Mouse (Mus musculus): ENCODE measurements around the gene Fam3b. TPM values are rescaled to one million over a fixed set of nuclear protein-coding genes. Genes with fewer than 3 reads are reported as not detected.

Fam3b gene
- polyA plus RNA-seq, 1 experiment from 2014 or later: not detected

DNA sequence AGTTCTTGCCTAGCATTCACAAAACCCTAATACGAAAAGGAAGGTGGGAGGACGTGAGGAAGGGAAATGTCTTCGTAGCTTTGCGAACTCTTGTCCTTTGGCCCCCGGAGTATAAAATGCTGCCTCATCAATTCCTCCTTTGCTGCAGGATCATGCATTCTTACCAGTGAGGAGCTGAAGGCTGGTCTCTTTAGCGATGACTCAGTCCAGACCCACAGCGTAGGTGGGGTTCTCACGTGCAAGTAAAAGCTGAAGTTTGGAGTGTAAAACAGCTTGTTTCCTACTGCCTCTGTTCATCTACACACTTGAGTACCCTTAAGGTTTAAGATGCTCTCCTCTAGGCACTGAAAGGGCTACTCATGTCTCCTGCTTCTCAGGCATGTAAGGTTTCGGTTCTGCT, 72.6 kb downstream of the Fam3b start:
- H3K27ac ChIP-seq (ENCODE audit: low read depth, low read length): no peak overlapping the region
- ATAC-seq: no peak
- 91% methylated on average over 9 of the region's 9 CpGs for WGBS
- H3K4me3 ChIP-seq (ENCODE audit: low read length): no peak overlapping the region
- no peaks in the 10 kb centered on the region for H3K36me3 ChIP-seq (ENCODE audit: control insufficient read depth, insufficient read depth, low read length)
- no peak overlapping the region for H3K9ac ChIP-seq (ENCODE audit: low read depth, low read length)
- H3K4me2 ChIP-seq (ENCODE audit: low read length): no peak overlapping the region
- H3K27me3 ChIP-seq (replicated peaks; ENCODE audit: control insufficient read depth, insufficient read depth, low read length): no peaks in the 10 kb centered on the region
- H3K4me1 ChIP-seq (ENCODE audit: control insufficient read depth, insufficient read depth, low read depth, low read length): no peaks in the 10 kb centered on the region
- no peaks in the 10 kb centered on the region for H3K9me3 ChIP-seq (ENCODE audit: control insufficient read depth, low read length)

DNA sequence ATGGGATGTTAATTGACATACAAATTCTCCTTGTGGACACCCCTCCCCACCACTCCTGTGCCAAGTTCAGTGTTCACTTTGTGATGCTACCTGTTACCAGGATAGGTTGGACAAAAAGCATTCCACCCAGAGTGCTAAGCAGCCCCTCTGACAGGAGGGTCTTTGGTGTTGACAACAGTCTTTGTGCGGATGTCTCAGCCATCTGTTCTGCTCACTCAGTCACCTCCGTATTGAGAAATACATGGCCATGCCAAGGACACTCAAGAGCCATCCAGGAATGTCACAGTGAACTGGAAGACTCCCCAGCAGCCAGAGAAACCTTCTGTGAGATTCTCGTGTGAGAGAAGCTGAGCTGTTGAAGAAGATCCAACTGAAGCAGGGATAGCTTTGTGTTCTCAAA, 76.4 kb downstream of the Fam3b start:
- ATAC-seq: no peak
- Histone ChIP-seq H3K4me1 (ENCODE audit: control insufficient read depth, insufficient read depth, low read depth, low read length) (no peaks in the 10 kb centered on the region), H3K4me2 (ENCODE audit: low read length) (no peak overlapping the region), H3K27me3 (replicated peaks; ENCODE audit: control insufficient read depth, insufficient read depth, low read length) (no peaks in the 10 kb centered on the region), H3K9me3 (ENCODE audit: control insufficient read depth, low read length) (no peaks in the 10 kb centered on the region), H3K4me3 (ENCODE audit: low read length) (no peak overlapping the region), H3K36me3 (ENCODE audit: control insufficient read depth, insufficient read depth, low read length) (no peaks in the 10 kb centered on the region), H3K27ac (ENCODE audit: low read depth, low read length) (no peak overlapping the region), H3K9ac (ENCODE audit: low read depth, low read length) (no peak overlapping the region)
- 59% methylated on average over 3 of the region's 3 CpGs for WGBS

DNA sequence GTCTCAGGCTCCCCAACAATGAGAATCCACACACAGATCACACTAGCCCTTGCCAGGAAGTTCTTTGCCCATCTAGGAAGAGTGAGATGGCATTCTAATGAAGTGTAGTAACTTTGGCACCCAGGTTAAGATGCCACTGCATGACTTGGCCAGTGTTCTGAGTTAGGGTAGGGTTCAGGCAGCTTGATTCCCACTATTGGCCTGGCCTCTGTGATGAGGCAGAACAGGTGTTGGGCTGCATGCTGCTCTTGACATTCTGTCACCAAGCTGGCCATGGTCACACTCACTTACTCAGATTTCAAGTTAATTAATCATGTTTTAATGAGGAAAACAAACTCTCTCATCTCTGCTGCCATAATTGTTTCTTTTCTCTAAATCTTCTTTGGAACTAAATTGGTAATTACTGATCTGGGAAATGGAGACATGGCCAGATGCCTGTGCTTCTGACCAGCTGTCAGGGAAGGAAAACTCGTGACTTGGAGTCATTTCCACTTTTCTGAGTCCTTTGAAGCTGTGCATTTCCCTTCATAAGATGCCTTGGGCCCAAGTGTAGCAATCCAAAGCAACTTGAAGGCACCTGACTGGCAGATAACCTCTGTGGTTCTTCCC, 77.1 kb downstream of the Fam3b start:
- ATAC-seq: peak; percentile 70; the same call in 1 of the 2 replicates
- H3K9ac ChIP-seq (ENCODE audit: low read depth, low read length): no peak overlapping the region
- no peaks in the 10 kb centered on the region for H3K4me1 ChIP-seq (ENCODE audit: control insufficient read depth, insufficient read depth, low read depth, low read length)
- no peaks in the 10 kb centered on the region for H3K36me3 ChIP-seq (ENCODE audit: control insufficient read depth, insufficient read depth, low read length)
- no peak overlapping the region for H3K27ac ChIP-seq (ENCODE audit: low read depth, low read length)
- no peak overlapping the region for H3K4me3 ChIP-seq (ENCODE audit: low read length)
- H3K9me3 ChIP-seq (ENCODE audit: control insufficient read depth, low read length): no peaks in the 10 kb centered on the region
- WGBS: 38% methylated on average over 1 of the region's 1 CpGs
- no peak overlapping the region for H3K4me2 ChIP-seq (ENCODE audit: low read length)
- no peaks in the 10 kb centered on the region for H3K27me3 ChIP-seq (replicated peaks; ENCODE audit: control insufficient read depth, insufficient read depth, low read length)

DNA sequence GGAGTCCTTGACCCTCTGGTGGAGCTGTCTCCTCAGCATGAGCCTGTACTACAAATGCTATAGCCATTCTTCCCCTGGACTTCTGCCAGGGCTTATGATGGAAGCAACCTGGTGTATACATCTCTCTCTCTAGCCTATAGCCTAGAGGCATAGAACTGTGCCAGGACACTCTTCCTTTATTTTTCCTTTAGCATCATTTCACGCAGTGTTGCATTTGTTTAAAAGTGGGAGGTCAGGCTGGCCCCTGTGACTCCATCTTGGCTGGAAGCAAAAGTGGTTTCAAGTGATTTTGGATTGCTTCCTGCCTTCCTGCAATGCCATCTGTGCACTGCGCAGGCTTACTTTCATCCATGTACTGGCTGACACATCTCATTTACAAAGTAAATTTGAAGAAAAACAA, 80.4 kb downstream of the Fam3b start:
- ATAC-seq: no peak
- H3K4me3 ChIP-seq (ENCODE audit: low read length): no peak overlapping the region
- H3K27ac ChIP-seq (ENCODE audit: low read depth, low read length): no peak overlapping the region
- no peaks in the 10 kb centered on the region for H3K4me1 ChIP-seq (ENCODE audit: control insufficient read depth, insufficient read depth, low read depth, low read length)
- no peak overlapping the region for H3K9ac ChIP-seq (ENCODE audit: low read depth, low read length)
- no peak overlapping the region for H3K4me2 ChIP-seq (ENCODE audit: low read length)
- no peaks in the 10 kb centered on the region for H3K36me3 ChIP-seq (ENCODE audit: control insufficient read depth, insufficient read depth, low read length)
- WGBS: 66% methylated on average over 2 of the region's 2 CpGs
- no peaks in the 10 kb centered on the region for H3K9me3 ChIP-seq (ENCODE audit: control insufficient read depth, low read length)
- no peaks in the 10 kb centered on the region for H3K27me3 ChIP-seq (replicated peaks; ENCODE audit: control insufficient read depth, insufficient read depth, low read length)

DNA sequence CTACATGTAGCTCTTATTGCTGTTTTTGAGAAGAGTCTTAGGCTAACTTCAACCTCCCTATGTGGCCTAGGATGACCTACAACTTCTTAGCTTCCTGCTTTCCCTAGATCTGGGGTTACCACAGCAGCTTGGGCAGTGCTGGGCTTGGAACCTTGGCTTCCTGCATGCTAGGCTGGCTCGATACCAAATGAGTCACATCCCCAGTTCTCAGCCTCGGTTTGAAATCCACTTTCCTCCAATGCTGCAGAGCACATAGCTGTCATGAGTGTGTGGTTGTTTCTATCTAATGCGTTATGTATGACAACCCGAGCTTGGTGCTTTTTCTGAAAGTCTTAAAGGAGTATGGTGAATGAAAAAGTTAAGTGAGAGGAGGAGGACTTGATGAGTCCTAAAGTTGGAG, 83.3 kb downstream of the Fam3b start:
- ATAC-seq: no peak
- H3K9ac ChIP-seq (ENCODE audit: low read depth, low read length): no peak overlapping the region
- H3K4me2 ChIP-seq (ENCODE audit: low read length): no peak overlapping the region
- no peaks in the 10 kb centered on the region for H3K36me3 ChIP-seq (ENCODE audit: control insufficient read depth, insufficient read depth, low read length)
- no peak overlapping the region for H3K4me3 ChIP-seq (ENCODE audit: low read length)
- H3K9me3 ChIP-seq (ENCODE audit: control insufficient read depth, low read length): no peaks in the 10 kb centered on the region
- H3K27me3 ChIP-seq (replicated peaks; ENCODE audit: control insufficient read depth, insufficient read depth, low read length): no peaks in the 10 kb centered on the region
- no peaks in the 10 kb centered on the region for H3K4me1 ChIP-seq (ENCODE audit: control insufficient read depth, insufficient read depth, low read depth, low read length)
- H3K27ac ChIP-seq (ENCODE audit: low read depth, low read length): no peak overlapping the region
- 78% methylated on average over 4 of the region's 4 CpGs for WGBS

DNA sequence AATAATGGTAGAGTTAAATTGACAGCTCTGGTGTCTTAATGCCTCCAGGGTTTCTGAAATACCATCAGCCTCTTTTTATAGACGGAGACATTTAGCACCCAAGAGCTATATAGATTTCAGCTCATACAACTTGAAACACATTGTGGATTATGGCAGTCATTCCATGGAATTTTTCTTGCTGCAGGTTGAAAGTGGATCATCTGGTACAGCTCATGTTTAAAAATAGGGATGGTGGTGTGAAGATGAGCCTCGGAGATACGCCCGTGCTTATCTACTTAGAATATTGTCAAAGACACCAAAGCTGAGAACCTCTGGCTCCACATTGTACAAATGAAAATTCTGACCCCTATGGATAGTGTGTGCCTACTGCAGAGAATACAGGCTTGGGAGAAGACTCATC, 84.5 kb downstream of the Fam3b start:
- Histone ChIP-seq H3K9me3 (ENCODE audit: control insufficient read depth, low read length) (no peaks in the 10 kb centered on the region), H3K4me1 (ENCODE audit: control insufficient read depth, insufficient read depth, low read depth, low read length) (no peaks in the 10 kb centered on the region), H3K4me2 (ENCODE audit: low read length) (no peak overlapping the region), H3K27ac (ENCODE audit: low read depth, low read length) (no peak overlapping the region), H3K27me3 (replicated peaks; ENCODE audit: control insufficient read depth, insufficient read depth, low read length) (no peaks in the 10 kb centered on the region), H3K36me3 (ENCODE audit: control insufficient read depth, insufficient read depth, low read length) (no peaks in the 10 kb centered on the region), H3K4me3 (ENCODE audit: low read length) (no peak overlapping the region), H3K9ac (ENCODE audit: low read depth, low read length) (no peak overlapping the region)
- WGBS: 94% methylated on average over 4 of the region's 4 CpGs
- ATAC-seq: no peak

DNA sequence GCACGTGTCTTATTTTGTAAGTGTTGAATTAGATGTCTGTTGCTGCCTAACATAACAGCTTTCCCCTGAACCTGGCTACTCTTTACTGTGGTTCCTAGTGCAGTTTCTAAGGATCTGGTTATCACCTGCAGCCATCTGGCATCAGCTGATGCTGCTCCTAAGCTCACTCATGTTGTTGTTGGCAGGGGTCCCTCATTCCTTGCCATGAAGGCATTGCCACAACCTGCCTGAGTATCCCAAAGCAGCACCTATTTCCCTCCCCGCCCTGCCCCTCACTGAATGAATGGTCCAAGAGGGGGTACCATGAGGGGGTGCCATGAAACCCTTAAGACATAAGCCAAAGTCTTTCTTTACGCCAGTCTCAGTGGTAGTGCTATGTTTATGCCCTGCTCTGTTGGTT, 86.6 kb downstream of the Fam3b start:
- Histone ChIP-seq H3K27me3 (replicated peaks; ENCODE audit: control insufficient read depth, insufficient read depth, low read length) (no peaks in the 10 kb centered on the region), H3K9me3 (ENCODE audit: control insufficient read depth, low read length) (no peaks in the 10 kb centered on the region), H3K4me1 (ENCODE audit: control insufficient read depth, insufficient read depth, low read depth, low read length) (no peaks in the 10 kb centered on the region), H3K4me3 (ENCODE audit: low read length) (no peak overlapping the region), H3K27ac (ENCODE audit: low read depth, low read length) (no peak overlapping the region), H3K36me3 (ENCODE audit: control insufficient read depth, insufficient read depth, low read length) (no peaks in the 10 kb centered on the region), H3K4me2 (ENCODE audit: low read length) (no peak overlapping the region), H3K9ac (ENCODE audit: low read depth, low read length) (no peak overlapping the region)
- no peak for ATAC-seq
- 85% methylated on average over 3 of the region's 3 CpGs for WGBS

DNA sequence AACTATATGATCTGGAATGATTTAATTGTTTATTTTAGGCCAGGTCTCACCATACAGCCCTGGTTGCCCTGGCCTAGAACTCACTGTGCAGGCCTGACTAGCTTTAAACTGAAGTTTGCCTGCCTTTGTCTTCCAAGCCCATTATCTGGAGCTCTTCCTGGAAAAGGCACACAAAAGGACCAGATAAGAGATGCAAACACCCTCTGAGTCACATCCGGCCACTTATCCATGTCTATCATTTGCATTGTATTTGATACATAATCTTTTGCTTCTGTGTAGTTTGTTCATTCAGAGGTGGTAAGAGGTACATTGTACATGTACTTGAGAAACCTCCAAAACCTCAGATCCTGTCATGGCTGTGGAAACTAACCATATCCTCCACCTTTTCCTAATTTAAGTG, 91.0 kb downstream of the Fam3b start:
- Histone ChIP-seq H3K4me1 (ENCODE audit: control insufficient read depth, insufficient read depth, low read depth, low read length) (no peaks in the 10 kb centered on the region), H3K36me3 (ENCODE audit: control insufficient read depth, insufficient read depth, low read length) (no peaks in the 10 kb centered on the region), H3K9ac (ENCODE audit: low read depth, low read length) (no peak overlapping the region), H3K4me2 (ENCODE audit: low read length) (no peak overlapping the region), H3K4me3 (ENCODE audit: low read length) (no peak overlapping the region), H3K27me3 (replicated peaks; ENCODE audit: control insufficient read depth, insufficient read depth, low read length) (no peaks in the 10 kb centered on the region), H3K9me3 (ENCODE audit: control insufficient read depth, low read length) (no peaks in the 10 kb centered on the region), H3K27ac (ENCODE audit: low read depth, low read length) (no peak overlapping the region)
- WGBS: 81% methylated on average over 1 of the region's 1 CpGs
- no peak for ATAC-seq

DNA sequence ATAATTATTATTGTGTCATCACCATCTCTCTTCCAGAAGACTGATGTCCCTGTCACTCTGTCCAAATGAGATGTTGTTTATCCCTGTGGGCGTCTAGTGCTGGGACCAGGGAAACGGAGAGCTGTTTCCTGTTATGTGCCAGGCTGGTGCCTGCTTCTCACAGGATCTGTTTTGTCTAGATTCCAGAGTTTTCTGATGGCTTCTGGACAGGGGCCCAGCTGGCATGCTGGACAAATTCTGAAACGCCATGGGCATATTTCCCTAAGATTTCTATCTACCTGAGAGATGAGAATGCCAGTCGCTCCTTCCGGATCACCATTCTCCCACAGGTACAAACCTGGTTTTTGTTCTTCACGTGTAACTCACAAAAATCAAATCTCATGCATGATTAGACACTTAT, 92.9 kb downstream of the Fam3b start:
- no peaks in the 10 kb centered on the region for H3K4me1 ChIP-seq (ENCODE audit: control insufficient read depth, insufficient read depth, low read depth, low read length)
- no peak overlapping the region for H3K4me2 ChIP-seq (ENCODE audit: low read length)
- no peak for ATAC-seq
- H3K4me3 ChIP-seq (ENCODE audit: low read length): no peak overlapping the region
- no peaks in the 10 kb centered on the region for H3K9me3 ChIP-seq (ENCODE audit: control insufficient read depth, low read length)
- no peak overlapping the region for H3K9ac ChIP-seq (ENCODE audit: low read depth, low read length)
- no peaks in the 10 kb centered on the region for H3K36me3 ChIP-seq (ENCODE audit: control insufficient read depth, insufficient read depth, low read length)
- WGBS: 83% methylated on average over 6 of the region's 6 CpGs
- H3K27me3 ChIP-seq (replicated peaks; ENCODE audit: control insufficient read depth, insufficient read depth, low read length): no peaks in the 10 kb centered on the region
- H3K27ac ChIP-seq (ENCODE audit: low read depth, low read length): no peak overlapping the region
